Mouse (Mus musculus) B cell, adult 2 months (primary cell): ENCODE results near the gene Col18a1.

ENCODE experiments used
- DNase-seq, 2 experiments: peaks; one replicate each; pipeline ENCODE4 v3.0.0; 2022

The Col18a1 gene

DNA sequence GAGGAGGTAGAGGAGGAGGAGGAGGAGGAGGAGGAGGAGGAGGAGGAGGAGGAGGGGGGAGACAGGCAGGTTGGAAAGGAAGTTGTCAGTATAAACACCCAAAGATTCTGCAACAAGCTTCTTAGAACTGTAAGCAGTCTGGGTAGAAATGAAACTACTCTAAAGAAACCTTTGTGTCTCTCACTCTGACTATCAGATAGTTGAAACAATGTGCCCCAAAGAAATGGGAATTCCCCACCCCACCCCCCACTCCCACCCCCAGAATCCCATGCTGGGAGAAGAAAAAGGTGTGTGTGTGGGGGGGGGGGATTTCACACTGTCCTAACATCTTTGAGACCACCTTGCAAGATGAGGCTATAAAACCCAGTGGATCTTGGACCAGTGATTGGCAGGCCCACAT lies 62.0 kb downstream of the Col18a1 start:
- DNase-seq = no peak

DNA sequence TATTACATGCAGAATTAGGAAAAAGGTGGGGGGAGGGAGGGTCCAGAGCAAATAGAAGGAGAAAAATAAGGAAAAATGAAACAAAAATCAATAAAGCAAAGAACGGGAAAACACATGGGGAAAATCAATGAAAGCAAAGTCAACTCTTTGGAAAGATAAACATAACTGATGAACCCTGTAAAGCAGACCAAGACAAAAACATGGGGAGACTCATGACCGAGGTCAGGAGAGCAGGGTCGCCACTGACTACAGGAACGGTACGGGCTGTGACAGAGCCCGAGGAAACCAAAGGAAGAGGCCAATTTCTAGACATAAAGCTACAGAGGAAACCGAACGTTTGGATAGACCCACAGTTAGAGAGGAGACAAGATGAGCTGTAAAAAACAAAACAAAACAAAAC lies 62.7 kb downstream of the Col18a1 start:
- no peak for DNase-seq

- DNase-seq = no peak
These were observed 66.6 kb downstream of the Col18a1 start for GRCm38 (mm10) chr10:77099777-77100176.

- no peak for DNase-seq
These were observed 67.7 kb downstream of the Col18a1 start for GRCm38 (mm10) chr10:77098619-77099018.

DNA sequence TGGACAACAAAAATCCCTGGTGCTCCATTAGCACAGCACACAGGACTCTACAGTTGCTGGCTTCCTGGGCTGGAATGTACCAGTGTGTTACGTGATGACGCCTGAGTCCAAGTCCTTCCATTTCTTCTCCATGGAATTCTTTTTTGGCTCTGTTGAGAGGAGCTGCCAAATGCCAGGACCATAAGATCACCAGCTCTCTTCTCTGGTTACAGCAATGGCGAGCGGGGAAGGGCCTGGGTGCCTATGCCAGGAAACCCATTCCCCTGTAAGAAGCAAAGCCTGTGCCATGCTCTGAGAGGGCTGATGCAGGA lies 68.5 kb downstream of the Col18a1 start:
- DNase-seq = no peak

GRCm38 (mm10) chr10:77097006-77097889 lies 69.1 kb downstream of the Col18a1 start:
- DNase-seq = no peak

DNA sequence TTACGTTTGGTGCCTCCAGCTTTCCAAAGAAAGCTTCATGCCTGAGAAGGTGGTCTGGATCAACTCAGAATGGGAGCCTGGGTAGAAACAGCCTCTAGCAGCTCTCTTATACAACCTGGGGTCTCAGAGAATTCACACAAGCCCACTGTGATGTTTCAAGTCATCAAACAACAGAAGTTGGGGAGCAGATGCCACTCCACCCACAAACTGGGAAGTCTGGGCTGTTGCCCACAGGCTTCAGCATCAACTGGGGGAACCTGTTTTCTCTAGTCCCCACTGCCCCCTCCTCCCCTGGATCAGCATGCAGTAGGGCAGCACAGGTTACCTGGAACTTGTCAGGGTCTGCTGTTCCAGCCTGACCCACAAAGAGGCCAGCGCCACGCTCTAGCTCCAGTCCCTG lies 70.7 kb downstream of the Col18a1 start:
- no peak for DNase-seq

GRCm38 (mm10) chr10:77093817-77094216 lies 72.5 kb downstream of the Col18a1 start:
- no peak for DNase-seq

GRCm38 (mm10) chr10:77091538-77092097 lies 74.7 kb downstream of the Col18a1 start:
- DNase-seq = no peak

DNA sequence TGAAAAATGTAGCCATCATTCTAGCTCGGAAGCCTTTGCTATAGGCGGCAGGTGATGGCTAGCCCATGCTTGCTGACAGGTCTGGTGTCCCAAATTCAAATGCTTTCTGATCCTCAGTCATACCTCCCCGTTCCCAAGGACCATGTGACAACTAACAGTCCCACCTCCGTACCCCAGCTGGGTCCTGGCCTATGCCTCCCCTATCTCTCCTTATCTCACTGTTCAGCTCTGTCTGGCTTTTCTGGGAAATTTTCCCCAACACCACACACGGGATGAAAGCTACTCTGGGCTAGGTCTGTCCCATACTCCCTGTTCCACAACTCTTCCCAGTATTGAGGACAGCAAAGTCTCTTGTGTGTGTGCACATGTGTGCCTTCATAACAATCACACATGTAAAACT lies 76.3 kb downstream of the Col18a1 start:
- DNase-seq = no peak

GRCm38 (mm10) chr10:77089336-77089735 lies 77.0 kb downstream of the Col18a1 start:
- no peak for DNase-seq

GRCm38 (mm10) chr10:77084568-77084967 lies 81.8 kb downstream of the Col18a1 start:
- no peak for DNase-seq

GRCm38 (mm10) chr10:77082921-77083320 lies 83.4 kb downstream of the Col18a1 start:
- no peak for DNase-seq

- DNase-seq = peak; percentile 65 to 69
These were observed 83.9 kb downstream of the Col18a1 start for GRCm38 (mm10) chr10:77082453-77082852.

DNA sequence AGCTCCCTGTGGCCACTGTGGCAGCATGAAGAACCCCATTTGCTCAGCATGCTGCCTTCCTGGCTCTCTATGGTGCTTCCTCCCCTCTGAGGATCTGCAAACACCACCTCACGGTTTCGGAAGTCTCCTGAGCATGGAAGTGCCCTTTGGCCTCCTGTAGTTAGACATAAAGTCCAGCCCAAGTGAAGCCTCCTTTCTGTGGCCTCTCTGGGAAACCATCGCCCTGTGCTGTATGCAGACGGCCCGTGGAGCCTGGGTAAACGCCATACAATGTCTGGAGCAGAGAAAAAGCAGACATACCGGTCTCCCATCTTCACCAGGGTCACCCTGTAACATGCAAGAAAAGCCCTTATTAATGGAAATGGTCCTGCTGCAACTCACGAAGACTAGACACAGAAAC lies 87.4 kb downstream of the Col18a1 start:
- DNase-seq = no peak

- DNase-seq = no peak
These were observed 87.9 kb downstream of the Col18a1 start for GRCm38 (mm10) chr10:77078456-77078855.

GRCm38 (mm10) chr10:77074276-77074974 lies 91.9 kb downstream of the Col18a1 start:
- no peak for DNase-seq

DNA sequence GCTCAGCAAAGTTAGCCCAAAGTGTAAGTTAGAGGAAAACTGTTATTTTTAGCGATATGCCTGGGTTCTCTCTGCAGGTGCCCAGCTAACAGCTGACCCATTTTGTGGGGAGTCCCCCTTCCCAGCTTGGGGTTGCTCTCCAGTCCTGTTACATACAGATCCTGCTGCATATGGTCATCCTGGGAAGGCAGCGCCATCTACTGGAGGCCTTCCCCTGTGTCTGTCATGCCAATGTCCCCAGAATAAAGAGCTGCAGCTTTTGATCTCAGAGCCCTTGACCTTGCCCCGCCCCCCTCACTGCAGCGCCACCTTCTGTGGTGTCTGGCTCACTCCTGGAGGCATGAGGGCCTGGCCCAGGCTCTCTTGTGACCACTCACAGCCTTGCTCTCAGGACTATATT lies 96.3 kb downstream of the Col18a1 start:
- peak; percentile 65 to 70 for DNase-seq

- no peak for DNase-seq
These were observed 97.9 kb downstream of the Col18a1 start for GRCm38 (mm10) chr10:77068469-77068868.

DNA sequence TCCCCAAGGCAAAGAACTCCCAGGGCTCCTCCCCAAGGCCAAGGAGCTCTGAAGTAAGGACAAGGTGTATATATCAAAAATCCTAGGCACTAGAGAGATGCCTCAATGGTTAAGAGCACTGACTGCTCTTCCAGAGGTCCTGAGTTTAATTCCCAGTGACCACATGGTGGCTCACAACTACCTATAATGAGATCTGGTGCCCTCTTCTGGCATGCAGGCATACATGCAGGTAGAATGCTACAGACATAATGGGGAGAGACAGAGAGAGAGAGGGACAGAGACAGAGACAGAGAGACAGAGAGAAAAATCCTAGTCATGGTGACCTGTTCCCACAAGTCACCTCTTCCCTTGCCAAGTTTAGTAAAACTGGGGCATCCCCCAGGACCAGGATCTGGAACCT lies 101.7 kb downstream of the Col18a1 start:
- no peak for DNase-seq

DNA sequence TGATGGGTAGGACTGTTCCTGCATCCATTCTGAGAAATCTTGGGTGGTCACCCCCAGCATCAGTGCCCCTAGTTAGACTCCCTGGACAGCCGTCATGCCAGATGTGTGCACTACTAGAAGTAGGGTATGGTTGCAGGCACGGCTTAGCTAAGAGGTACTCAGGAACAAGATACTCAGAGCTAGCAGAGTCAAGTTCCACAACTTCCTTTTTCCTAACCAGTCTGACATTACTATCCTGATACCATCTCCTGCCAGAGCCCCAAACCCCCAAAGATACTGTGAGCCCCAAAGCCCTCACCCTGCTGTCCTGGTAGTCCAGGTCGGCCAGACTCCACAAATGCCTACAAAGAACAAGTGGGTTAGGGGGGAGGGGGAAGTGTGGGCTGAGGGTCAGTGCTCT lies 102.1 kb downstream of the Col18a1 start:
- DNase-seq = no peak

- DNase-seq = no peak
These were observed 103.8 kb downstream of the Col18a1 start for GRCm38 (mm10) chr10:77062393-77063010.

- DNase-seq = no peak
These were observed 104.9 kb downstream of the Col18a1 start for GRCm38 (mm10) chr10:77061426-77061825.

DNA sequence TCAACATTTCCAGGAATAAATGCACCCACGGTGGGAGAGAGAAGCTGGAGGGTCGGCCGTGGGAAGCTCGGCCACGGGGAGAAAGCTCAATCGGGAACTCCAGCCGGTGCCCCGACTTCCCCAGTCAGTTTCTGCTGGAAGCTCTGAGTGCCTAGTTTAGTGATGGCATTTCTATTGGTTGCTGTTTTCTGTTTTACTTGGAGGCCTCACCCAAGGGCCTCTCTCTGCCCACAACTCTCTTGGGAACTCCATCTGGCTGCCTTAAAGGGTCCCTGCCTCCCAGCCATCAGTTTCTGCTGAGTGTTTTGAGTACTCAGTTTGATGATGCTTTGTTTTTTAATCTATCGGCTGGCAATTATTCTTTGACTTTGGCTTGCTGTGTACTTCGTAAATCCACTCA lies 109.6 kb downstream of the Col18a1 start:
- peak; percentile 24 to 34 for DNase-seq
